Mouse (Mus musculus) ovary, postnatal 36 days (tissue): Measurements from ENCODE around the gene Dennd4c.
A peak's percentile ranks its signal among the peaks of the same experiment; 100 is the strongest.

Source experiments
- DNase-seq: peaks from one replicate; pipeline ENCODE4 v3.0.0; 2022; ENCODE audit warnings: low spot score, mixed read lengths

The Dennd4c gene

GRCm38 (mm10) chr4:86748336-86749291 lies at the start of gene Dennd4c:
Gene Dennd4c, plus strand, starts transcription at chr4:86748555.
- DNase-seq, result peak; percentile 97

GRCm38 (mm10) chr4:86699161-86699865 lies 49.0 kb upstream of the Dennd4c start:
- no peak for DNase-seq

- DNase-seq, result no peak
Observed at GRCm38 (mm10) chr4:86708801-86709200, 39.6 kb upstream of the Dennd4c start.

GRCm38 (mm10) chr4:86710034-86710650 lies 38.2 kb upstream of the Dennd4c start:
- DNase-seq, result no peak

GRCm38 (mm10) chr4:86710666-86711215 lies 37.6 kb upstream of the Dennd4c start:
- no peak for DNase-seq

- peak; percentile 24 for DNase-seq
Observed at GRCm38 (mm10) chr4:86712751-86713195, 35.6 kb upstream of the Dennd4c start.

GRCm38 (mm10) chr4:86713518-86713917 lies 34.8 kb upstream of the Dennd4c start:
- DNase-seq, result no peak

GRCm38 (mm10) chr4:86715341-86715740 lies 33.0 kb upstream of the Dennd4c start:
- no peak for DNase-seq

- no peak for DNase-seq
Observed at GRCm38 (mm10) chr4:86717176-86717575, 31.2 kb upstream of the Dennd4c start.

GRCm38 (mm10) chr4:86718878-86719577 lies 29.3 kb upstream of the Dennd4c start:
- DNase-seq, result no peak

- DNase-seq, result no peak
Observed at GRCm38 (mm10) chr4:86721856-86722358, 26.4 kb upstream of the Dennd4c start.

- DNase-seq, result no peak
Observed at GRCm38 (mm10) chr4:86725175-86725574, 23.2 kb upstream of the Dennd4c start.

- DNase-seq, result no peak
Observed at GRCm38 (mm10) chr4:86726141-86726540, 22.2 kb upstream of the Dennd4c start.

- no peak for DNase-seq
Observed at GRCm38 (mm10) chr4:86729829-86730228, 18.5 kb upstream of the Dennd4c start.

GRCm38 (mm10) chr4:86734088-86734841 lies 14.1 kb upstream of the Dennd4c start:
- no peak for DNase-seq

- no peak for DNase-seq
Observed at GRCm38 (mm10) chr4:86739308-86739993, 8.9 kb upstream of the Dennd4c start.

GRCm38 (mm10) chr4:86749361-86749841 lies 1.0 kb downstream of the Dennd4c start:
- no peak for DNase-seq

- no peak for DNase-seq
Observed at GRCm38 (mm10) chr4:86750346-86750945, 2.1 kb downstream of the Dennd4c start.

- no peak for DNase-seq
Observed at GRCm38 (mm10) chr4:86764307-86764706, 16.0 kb downstream of the Dennd4c start.
